Mouse (Mus musculus) right cerebral cortex, postnatal 36 days (tissue): Measurements from ENCODE around the gene Msgn1.

Experiments used
- DNase-seq, 2 experiments: peaks; one replicate each; pipeline ENCODE4 v3.0.0; 2022; ENCODE audit warnings: low spot score in 2 of 2, mixed read lengths in 1 of 2

The Msgn1 gene

GRCm38 (mm10) chr12:11198551-11198950 is 10.2 kb downstream of the Msgn1 start:
- DNase-seq: no peak

- DNase-seq: no peak
Observed at GRCm38 (mm10) chr12:11198026-11198425, 10.7 kb downstream of the Msgn1 start.

GRCm38 (mm10) chr12:11196830-11197229 is 11.9 kb downstream of the Msgn1 start:
- no peak for DNase-seq

GRCm38 (mm10) chr12:11196142-11196597 is 12.6 kb downstream of the Msgn1 start:
- peak; percentile 27 to 54 for DNase-seq

GRCm38 (mm10) chr12:11195031-11195430 is 13.7 kb downstream of the Msgn1 start:
- DNase-seq: no peak

GRCm38 (mm10) chr12:11178486-11179154 is 30.2 kb downstream of the Msgn1 start:
- peak; percentile 72 to 80 for DNase-seq

GRCm38 (mm10) chr12:11177408-11178394 is 31.1 kb downstream of the Msgn1 start:
- no peak for DNase-seq

- no peak for DNase-seq
Observed at GRCm38 (mm10) chr12:11158670-11159069, 50.1 kb downstream of the Msgn1 start.
